Mouse (Mus musculus) urinary bladder, postnatal 25 days (tissue): ENCODE results near the gene Tas2r103.

Experiments
- DNase-seq: peaks from one replicate; pipeline ENCODE4 v3.0.0; 2022; ENCODE audit warnings: low spot score

The Tas2r103 gene

GRCm38 (mm10) chr6:133037001-133037400 is at the start of gene Tas2r103:
Tas2r103 (minus strand) TSS chr6:133037101.
- no peak for DNase-seq

- no peak for DNase-seq
Observed at GRCm38 (mm10) chr6:133055716-133056115, 18.8 kb upstream of the Tas2r103 start, which contains the start of gene Tas2r140. Tas2r140 (minus strand) TSS chr6:133055816.
